Mouse (Mus musculus) testis, adult 2 months (tissue): ENCODE data around the gene Gm6401. TPM values are rescaled to one million over a fixed set of nuclear protein-coding genes. Genes with fewer than 3 reads are reported as not detected.
A peak's percentile ranks its signal among the peaks of the same experiment; 100 is the strongest.
"Not testable (repeated sequence)": the region's sequence is repeated elsewhere in the genome, so short reads cannot be mapped to it uniquely, and the experiment has no call there.

Experiments used
- H3K27ac ChIP-seq: fragments of 200-500 bp; 2 replicates; pipeline ENCODE4 v1.5.1; 2012; ENCODE audit warnings: low read depth, low read length; ENCODE audit not compliant: control insufficient read depth, insufficient read depth
- H3K27me3 ChIP-seq: fragments of 200-500 bp; 2 replicates; pipeline ENCODE4 v1.6.1; 2012; ENCODE audit warnings: mild to moderate bottlenecking, low read length, moderate library complexity; ENCODE audit not compliant: control insufficient read depth, insufficient read depth
- H3K36me3 ChIP-seq: fragments of 200-500 bp; 2 replicates; pipeline ENCODE4 v1.6.1; 2012; ENCODE audit warnings: mild to moderate bottlenecking, low read length; ENCODE audit not compliant: control insufficient read depth, insufficient read depth
- H3K4me1 ChIP-seq: fragments of 200-500 bp; 2 replicates; pipeline ENCODE4 v1.6.1; 2012; ENCODE audit warnings: low read length; ENCODE audit not compliant: control insufficient read depth, insufficient read depth
- H3K4me3 ChIP-seq: fragments of 200-500 bp; 2 replicates; pipeline ENCODE4 v1.5.1; 2012; ENCODE audit warnings: low read depth, mild to moderate bottlenecking, low read length, moderate library complexity, mixed read lengths; ENCODE audit not compliant: control insufficient read depth
- polyA plus RNA-seq: library from polyadenylated mRNA; depleted of rRNA; stranded (reverse); fragments of >200 nt; gene quantifications from 2 replicates; pipeline ENCODE4 v1.2.3, GENCODE M21; 2012; rRNA removed

Gene Gm6401
- polyA plus RNA-seq = 0.37 and 0.62 TPM in 2 replicates

DNA sequence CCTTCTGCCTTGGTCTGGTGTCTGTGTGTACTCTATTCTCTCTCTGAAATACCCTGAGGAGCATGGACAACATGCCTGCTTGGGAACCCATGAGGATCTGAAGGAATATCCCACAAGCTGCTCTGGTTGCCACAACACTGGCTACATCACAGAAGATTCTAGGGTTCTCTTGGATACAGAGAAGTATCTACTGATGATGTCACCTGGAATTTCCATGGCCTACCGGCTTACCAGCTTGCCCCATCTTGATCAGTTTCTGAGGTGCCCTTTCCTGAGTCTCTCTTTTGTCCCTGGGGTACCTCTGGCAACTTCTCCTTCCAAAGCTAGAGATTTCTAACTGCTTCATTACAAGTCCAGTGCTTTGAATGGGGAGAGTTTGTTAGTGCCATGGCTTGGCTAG, at the start of gene Gm6401:
TSS of gene Gm6401 (minus strand) at position 101 of the 400 bp plus-strand sequence.
- not testable (repeated sequence) for H3K27me3 ChIP-seq, H3K27ac ChIP-seq, H3K36me3 ChIP-seq, H3K4me1 ChIP-seq
- peak within 1 kb of the TSS; percentile 57 for H3K4me3 ChIP-seq

DNA sequence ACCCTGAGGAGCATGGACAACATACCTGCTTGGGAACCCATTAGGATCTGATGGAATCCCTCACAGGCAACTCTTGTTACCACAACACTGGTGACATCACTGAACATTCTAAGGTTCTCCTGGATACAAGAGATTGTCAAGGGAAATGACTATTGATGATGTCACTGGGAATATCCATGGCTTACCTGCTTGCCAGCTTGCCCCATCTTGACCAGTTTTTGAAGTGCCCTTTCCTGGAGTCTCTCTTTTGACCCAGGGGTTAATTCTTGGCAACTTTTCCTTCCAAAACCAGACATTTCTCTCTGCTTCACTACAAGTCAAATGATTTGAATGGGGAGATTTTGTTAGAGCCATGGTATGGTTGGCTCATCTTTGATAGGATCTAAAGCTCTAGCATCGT, 15.5 kb upstream of the Gm6401 start, which contains the start of gene Gm3543:
TSS of gene Gm3543 (minus strand) at position 101 of the 400 bp plus-strand sequence.
- H3K4me1 ChIP-seq, H3K27me3 ChIP-seq: not testable (repeated sequence)

DNA sequence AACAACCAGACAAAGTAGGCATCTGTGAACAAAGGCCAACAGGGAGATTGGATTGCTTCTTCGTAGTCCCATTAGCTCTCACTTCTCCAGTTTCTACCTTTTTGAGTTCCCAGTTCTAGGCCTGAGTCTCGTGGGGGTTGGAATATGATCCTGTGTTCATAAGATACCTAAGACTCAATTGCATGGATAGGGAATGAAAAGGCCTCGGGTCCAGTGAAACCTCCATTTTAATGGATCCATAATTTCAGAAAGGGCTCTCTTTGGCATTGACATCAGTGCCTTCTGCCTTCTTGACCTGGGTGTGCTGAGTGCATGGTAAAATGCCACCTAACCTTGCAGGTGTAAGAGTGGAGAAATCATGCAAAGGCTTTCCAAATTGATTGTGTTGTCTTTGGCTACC, 869 bp upstream of the Gm6401 start:
- H3K4me3 ChIP-seq, H3K36me3 ChIP-seq, H3K4me1 ChIP-seq, H3K27me3 ChIP-seq, H3K27ac ChIP-seq: not testable (repeated sequence)

More for the DNA sequence above, 15.5 kb upstream of the Gm6401 start, which contains the start of gene Gm3543:
- not testable (repeated sequence) for H3K36me3 ChIP-seq, H3K27ac ChIP-seq
- peak within 1 kb of the TSS; percentile 20 for H3K4me3 ChIP-seq

DNA sequence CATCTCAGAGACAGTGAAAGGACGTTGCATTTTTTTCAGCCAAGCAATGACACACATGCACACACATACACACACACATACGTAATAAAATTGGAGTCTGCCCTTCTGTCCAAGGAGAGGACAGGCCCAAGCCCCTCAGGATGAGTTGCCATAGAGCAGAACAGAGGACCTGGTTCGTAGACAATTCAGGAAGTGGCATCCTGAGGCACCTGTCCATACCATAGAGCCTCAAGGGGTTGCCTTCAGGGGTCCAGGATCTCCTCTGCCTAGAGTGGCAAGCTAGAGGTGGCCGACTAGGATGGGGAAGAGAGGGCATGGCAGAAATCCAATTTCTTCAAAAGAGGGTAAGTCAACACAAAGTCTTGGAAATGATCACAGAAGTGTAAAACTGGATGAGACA, 3.6 kb downstream of the Gm6401 start:
- H3K27ac ChIP-seq, H3K36me3 ChIP-seq, H3K4me3 ChIP-seq: not testable (repeated sequence)

DNA sequence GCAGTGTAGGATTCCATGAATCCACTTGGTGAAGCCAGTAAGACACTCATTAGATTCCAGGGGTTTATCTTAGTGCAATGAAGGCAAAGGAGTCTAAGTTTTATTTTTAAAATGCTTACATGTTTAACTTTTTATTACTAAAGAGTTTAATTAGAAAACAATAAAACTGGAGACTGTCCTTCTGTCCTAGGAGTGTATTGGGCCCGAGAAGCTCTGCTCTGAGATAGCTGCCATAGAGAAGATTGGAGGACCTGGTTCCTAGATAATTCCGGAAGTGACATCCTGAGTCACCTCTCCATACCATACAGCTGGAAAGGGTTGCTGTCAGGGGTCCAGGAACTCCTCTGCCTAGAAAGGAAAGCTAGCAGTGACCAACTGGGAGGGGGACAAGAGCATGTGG, 24.0 kb downstream of the Gm6401 start, which contains the start of gene 1700024B05Rik:
TSS of gene 1700024B05Rik (plus strand) at position 301 of the 400 bp plus-strand sequence.
- H3K27ac ChIP-seq, H3K27me3 ChIP-seq, H3K36me3 ChIP-seq, H3K4me1 ChIP-seq: not testable (repeated sequence)
- peak within 1 kb of the TSS; percentile 32; the same call in 1 of the 2 replicates for H3K4me3 ChIP-seq

More for the DNA sequence above, 3.6 kb downstream of the Gm6401 start:
- H3K4me1 ChIP-seq, H3K27me3 ChIP-seq: not testable (repeated sequence)

DNA sequence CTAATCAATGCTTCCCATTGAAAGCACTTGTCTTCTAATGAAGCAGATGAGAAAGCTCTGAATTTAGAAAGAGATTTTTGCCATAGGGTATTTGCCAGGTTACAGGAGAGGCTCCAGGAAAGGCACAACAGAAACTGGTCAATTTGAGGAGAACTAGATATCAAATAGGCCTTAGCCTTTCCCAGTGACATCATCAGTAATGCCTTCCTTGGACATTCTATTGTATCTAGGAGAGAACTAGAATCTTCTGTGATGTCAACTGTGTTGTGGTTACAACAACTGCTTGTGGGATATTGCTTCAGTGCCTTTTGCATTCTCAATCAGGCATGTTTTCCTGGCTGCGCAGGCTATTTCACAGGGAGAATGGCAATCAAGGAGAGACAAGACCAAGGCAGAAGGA, 43.1 kb downstream of the Gm6401 start, which contains the start of gene 1700049E17Rik1:
TSS of gene 1700049E17Rik1 (plus strand) at position 301 of the 400 bp plus-strand sequence.
- not testable (repeated sequence) for H3K4me3 ChIP-seq, H3K4me1 ChIP-seq, H3K27me3 ChIP-seq, H3K27ac ChIP-seq, H3K36me3 ChIP-seq

Other genes with a start within 250 kb of the Gm6401 start
- 0.31 TPM in 1 of 2 replicates, not detected in the other for gene Gm7929, start 217.3 kb downstream of the Gm6401 start, polyA plus RNA-seq
- gene Gm47189, start 195.5 kb downstream of the Gm6401 start, polyA plus RNA-seq = 4.7 and 4.8 TPM in 2 replicates
- 0.17 TPM in 1 of 2 replicates, not detected in the other for gene Gm7980, start 60.6 kb downstream of the Gm6401 start, polyA plus RNA-seq
- not detected in 2 replicates for gene 1700049E17Rik1, start 43.0 kb downstream of the Gm6401 start, polyA plus RNA-seq
- gene 1700024B05Rik, start 23.9 kb downstream of the Gm6401 start, polyA plus RNA-seq = 2.3 and 2.5 TPM in 2 replicates
- 16.1 and 19.3 TPM in 2 replicates for gene Gm3543, start 15.4 kb upstream of the Gm6401 start, polyA plus RNA-seq
- gene Gm7951, start 149.4 kb upstream of the Gm6401 start, polyA plus RNA-seq = 0.12 TPM in 1 of 2 replicates, not detected in the other
- 0.12 and 0.31 TPM in 2 replicates for gene Gm17027, start 194.7 kb upstream of the Gm6401 start, polyA plus RNA-seq
- gene Gm3573, start 222.9 kb upstream of the Gm6401 start, polyA plus RNA-seq = 3.4 and 3.6 TPM in 2 replicates